Mouse (Mus musculus): ENCODE data around the gene Nin. TPM values are rescaled to one million over a fixed set of nuclear protein-coding genes. Genes with fewer than 3 reads are reported as not detected.

Nin gene
- polyA plus RNA-seq, 1 experiment from 2014 or later, result 15.7 TPM

GRCm38 (mm10) chr12:70036722-70037305, 76.7 kb downstream of the Nin start:
- H3K4me3 ChIP-seq, result no peak overlapping the region
- H3K4me2 ChIP-seq (replicated peaks), result no peak overlapping the region
- peaks cover 45% of the 10 kb centered on the region for H3K36me3 ChIP-seq
- H3K27ac ChIP-seq, result no peak overlapping the region
- no peaks in the 10 kb centered on the region for H3K4me1 ChIP-seq
- H3K9ac ChIP-seq, result no peak overlapping the region
- WGBS, result 94% methylated on average over 19 of the region's 19 CpGs
- no peak for ATAC-seq (ENCODE audit: low FRiP score)
- H3K27me3 ChIP-seq, result no peaks in the 10 kb centered on the region
- H3K9me3 ChIP-seq (replicated peaks), result no peaks in the 10 kb centered on the region

DNA sequence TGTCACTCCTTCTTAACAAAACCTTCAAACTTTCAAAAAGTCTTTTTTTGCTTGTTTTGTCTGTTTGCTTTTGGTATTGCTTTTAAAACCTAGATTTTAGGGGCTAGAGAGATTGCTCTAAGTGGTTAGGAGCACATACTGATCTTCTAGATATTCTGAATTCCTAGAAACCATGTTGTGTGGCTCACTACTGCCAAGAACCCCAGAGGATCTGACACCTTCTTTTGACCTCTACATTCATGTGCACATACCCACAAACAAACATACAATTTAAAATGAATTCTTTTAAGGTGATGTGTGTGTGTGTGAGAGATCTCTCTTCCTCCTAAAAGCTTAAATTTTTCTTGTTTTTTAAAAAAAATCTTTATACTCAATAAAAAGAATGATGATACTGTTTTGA, 87.3 kb downstream of the Nin start:
- no peak for ATAC-seq (ENCODE audit: low FRiP score)
- peaks cover 57% of the 10 kb centered on the region for H3K36me3 ChIP-seq
- no peaks in the 10 kb centered on the region for H3K9me3 ChIP-seq (replicated peaks)
- H3K27ac ChIP-seq, result no peak overlapping the region
- H3K4me3 ChIP-seq, result no peak overlapping the region
- no peaks in the 10 kb centered on the region for H3K27me3 ChIP-seq
- H3K4me2 ChIP-seq (replicated peaks), result no peak overlapping the region
- H3K4me1 ChIP-seq, result no peaks in the 10 kb centered on the region
- H3K9ac ChIP-seq, result no peak overlapping the region

- ATAC-seq (ENCODE audit: low FRiP score), result no peak
- Histone ChIP-seq H3K27me3 (no peaks in the 10 kb centered on the region), H3K36me3 (peaks cover 57% of the 10 kb centered on the region), H3K27ac (no peak overlapping the region), H3K4me2 (replicated peaks) (no peak overlapping the region), H3K4me3 (no peak overlapping the region), H3K4me1 (no peaks in the 10 kb centered on the region), H3K9ac (no peak overlapping the region), H3K9me3 (replicated peaks) (no peaks in the 10 kb centered on the region)
- WGBS, result 95% methylated on average over 6 of the region's 6 CpGs
Measured at GRCm38 (mm10) chr12:70025431-70025830, 88.1 kb downstream of the Nin start.

GRCm38 (mm10) chr12:70023580-70023979, 89.9 kb downstream of the Nin start:
- Histone ChIP-seq H3K4me1 (no peaks in the 10 kb centered on the region), H3K9ac (no peak overlapping the region), H3K4me3 (no peak overlapping the region), H3K27me3 (no peaks in the 10 kb centered on the region), H3K36me3 (peaks cover 63% of the 10 kb centered on the region), H3K27ac (no peak overlapping the region), H3K4me2 (replicated peaks) (no peak overlapping the region), H3K9me3 (replicated peaks) (no peaks in the 10 kb centered on the region)
- 91% methylated on average over 4 of the region's 4 CpGs for WGBS
- ATAC-seq (ENCODE audit: low FRiP score), result no peak

DNA sequence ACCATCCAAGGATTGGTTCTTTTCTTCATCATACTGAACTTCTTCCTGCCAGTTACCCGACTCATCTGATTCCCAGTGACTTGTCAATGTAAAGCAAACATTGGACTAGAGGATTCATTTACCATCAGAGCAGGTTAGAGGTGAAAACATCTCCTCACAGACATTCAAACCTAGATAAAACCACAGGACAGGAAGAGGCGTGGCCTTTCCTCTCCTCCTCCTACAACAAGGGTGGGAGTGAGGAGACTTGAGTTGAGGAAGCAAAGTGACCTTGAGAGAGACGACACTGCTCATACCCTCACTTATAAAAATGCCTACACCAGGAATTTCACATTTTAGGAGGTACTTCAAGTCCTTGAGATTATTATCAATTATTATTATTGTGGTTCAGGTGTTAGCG, 95.4 kb downstream of the Nin start:
- Histone ChIP-seq H3K9ac (no peak overlapping the region), H3K27ac (no peak overlapping the region), H3K4me1 (no peaks in the 10 kb centered on the region), H3K4me2 (replicated peaks) (no peak overlapping the region), H3K36me3 (peaks cover 54% of the 10 kb centered on the region), H3K9me3 (replicated peaks) (no peaks in the 10 kb centered on the region), H3K27me3 (no peaks in the 10 kb centered on the region), H3K4me3 (no peak overlapping the region)
- 88% methylated on average over 4 of the region's 4 CpGs for whole genome bisulfite sequencing
- no peak for ATAC-seq (ENCODE audit: low FRiP score)

DNA sequence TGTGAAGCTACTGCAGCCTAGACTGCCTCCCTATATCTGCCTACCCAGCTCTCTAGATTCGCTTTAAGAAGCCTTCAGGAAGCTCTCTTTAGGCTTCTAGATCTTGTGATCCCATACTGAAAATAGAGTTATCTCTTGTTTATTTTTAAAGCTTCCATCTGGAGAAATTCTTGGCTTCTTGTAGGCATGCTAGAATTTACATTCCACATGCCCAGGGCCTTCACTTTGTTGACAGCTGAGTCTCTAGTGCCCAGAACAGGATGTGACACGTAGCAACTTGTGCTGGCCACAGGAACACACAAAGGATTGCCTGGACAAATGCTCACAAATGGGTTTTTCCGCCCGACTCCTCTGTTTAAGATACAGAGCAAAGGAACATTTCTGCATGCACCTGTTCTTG, 97.6 kb downstream of the Nin start:
- Histone ChIP-seq H3K9me3 (replicated peaks) (no peaks in the 10 kb centered on the region), H3K9ac (no peak overlapping the region), H3K4me1 (no peaks in the 10 kb centered on the region), H3K4me2 (replicated peaks) (no peak overlapping the region), H3K36me3 (peaks cover 52% of the 10 kb centered on the region), H3K27me3 (no peaks in the 10 kb centered on the region), H3K27ac (no peak overlapping the region), H3K4me3 (no peak overlapping the region)
- 71% methylated on average over 4 of the region's 4 CpGs for WGBS
- ATAC-seq (ENCODE audit: low FRiP score), result no peak

GRCm38 (mm10) chr12:70011681-70012080, 101.8 kb downstream of the Nin start:
- no peak overlapping the region for H3K4me3 ChIP-seq
- no peak for ATAC-seq (ENCODE audit: low FRiP score)
- peaks cover 30% of the 10 kb centered on the region for H3K36me3 ChIP-seq
- no peak overlapping the region for H3K27ac ChIP-seq
- no peak overlapping the region for H3K4me2 ChIP-seq (replicated peaks)
- H3K9ac ChIP-seq, result no peak overlapping the region
- no peaks in the 10 kb centered on the region for H3K9me3 ChIP-seq (replicated peaks)
- no peaks in the 10 kb centered on the region for H3K4me1 ChIP-seq
- WGBS, result 43% methylated on average over 5 of the region's 5 CpGs
- H3K27me3 ChIP-seq, result no peaks in the 10 kb centered on the region

- no peaks in the 10 kb centered on the region for H3K9me3 ChIP-seq (replicated peaks)
- WGBS, result 91% methylated on average over 4 of the region's 4 CpGs
- H3K4me1 ChIP-seq, result no peaks in the 10 kb centered on the region
- no peak overlapping the region for H3K4me2 ChIP-seq (replicated peaks)
- H3K27ac ChIP-seq, result no peak overlapping the region
- no peak for ATAC-seq (ENCODE audit: low FRiP score)
- peaks cover 25% of the 10 kb centered on the region for H3K36me3 ChIP-seq
- H3K4me3 ChIP-seq, result no peak overlapping the region
- H3K9ac ChIP-seq, result no peak overlapping the region
- H3K27me3 ChIP-seq, result no peaks in the 10 kb centered on the region
Measured at GRCm38 (mm10) chr12:70010356-70010755, 103.2 kb downstream of the Nin start.

- no peaks in the 10 kb centered on the region for H3K9me3 ChIP-seq (replicated peaks)
- no peak overlapping the region for H3K4me2 ChIP-seq (replicated peaks)
- 78% methylated on average over 4 of the region's 4 CpGs for WGBS
- H3K27ac ChIP-seq, result no peak overlapping the region
- no peaks in the 10 kb centered on the region for H3K36me3 ChIP-seq
- no peak overlapping the region for H3K4me3 ChIP-seq
- ATAC-seq (ENCODE audit: low FRiP score), result no peak
- H3K27me3 ChIP-seq, result no peaks in the 10 kb centered on the region
- H3K4me1 ChIP-seq, result no peaks in the 10 kb centered on the region
- no peak overlapping the region for H3K9ac ChIP-seq
Measured at GRCm38 (mm10) chr12:70005103-70005502, 108.4 kb downstream of the Nin start.

- 83% methylated on average over 13 of the region's 13 CpGs for WGBS
- Histone ChIP-seq H3K36me3 (no peaks in the 10 kb centered on the region), H3K4me1 (no peaks in the 10 kb centered on the region), H3K4me2 (replicated peaks) (no peak overlapping the region), H3K27me3 (no peaks in the 10 kb centered on the region), H3K9me3 (replicated peaks) (no peaks in the 10 kb centered on the region), H3K4me3 (no peak overlapping the region), H3K9ac (no peak overlapping the region), H3K27ac (no peak overlapping the region)
- no peak for ATAC-seq (ENCODE audit: low FRiP score)
Measured at GRCm38 (mm10) chr12:69998186-69998983, 115.1 kb downstream of the Nin start.

GRCm38 (mm10) chr12:69995382-69995781, 118.1 kb downstream of the Nin start:
- no peak for ATAC-seq (ENCODE audit: low FRiP score)
- H3K27ac ChIP-seq, result no peak overlapping the region

GRCm38 (mm10) chr12:69986786-69987497, 126.6 kb downstream of the Nin start, which contains the start of gene Sav1:
Gene Sav1 (minus strand): TSS chr12:69987002.
- Histone ChIP-seq H3K9ac (peak within 1 kb of the TSS; percentile 94), H3K4me1 (peaks cover 13% of the 10 kb centered on the region), H3K4me2 (replicated peaks) (peak within 1 kb of the TSS; percentile 77), H3K27ac (peak within 1 kb of the TSS; percentile 92), H3K27me3 (no peaks in the 10 kb centered on the region; the same call in 1 of the 2 replicates), H3K9me3 (replicated peaks) (no peaks in the 10 kb centered on the region), H3K4me3 (peak within 1 kb of the TSS; percentile 89), H3K36me3 (peaks cover 20% of the 10 kb centered on the region; the same call in 1 of the 2 replicates)
- ATAC-seq (ENCODE audit: low FRiP score), result peak; percentile 94
- under 1% methylated on average over 83 of the region's 102 CpGs for WGBS

More at GRCm38 (mm10) chr12:69995382-69995781, 118.1 kb downstream of the Nin start:
- H3K4me3 ChIP-seq, result no peak overlapping the region
- no peaks in the 10 kb centered on the region for H3K27me3 ChIP-seq
- 77% methylated on average over 3 of the region's 3 CpGs for WGBS
- no peaks in the 10 kb centered on the region for H3K36me3 ChIP-seq
- no peaks in the 10 kb centered on the region for H3K4me1 ChIP-seq
- H3K9me3 ChIP-seq (replicated peaks), result no peaks in the 10 kb centered on the region
- no peak overlapping the region for H3K9ac ChIP-seq
- no peak overlapping the region for H3K4me2 ChIP-seq (replicated peaks)
